Mouse (Mus musculus) monocyte, adult 5-6 weeks (primary cell): Measurements from ENCODE around the gene Sash1. TPM values are rescaled to one million over a fixed set of nuclear protein-coding genes. Genes with fewer than 3 reads are reported as not detected.

Experiments
- ATAC-seq: fragments of 153-309, 156-312 bp; replicated peaks from 2 replicates; pipeline ENCODE4 v1.8.0; 2017; ENCODE audit warnings: mild to moderate bottlenecking; ENCODE audit not compliant: low TSS enrichment, insufficient number of reproducible peaks, severe bottlenecking, poor library complexity, low FRiP score
- total RNA-seq: library from RNA; stranded (forward); fragments of 200-1000, 200-491, 200-594 nt; gene quantifications from 3 replicates; pipeline ENCODE4 v1.2.3, GENCODE M21; 2017

Sash1 gene
- total RNA-seq, 1 experiment from 2014 or later, result 4.5 TPM

- ATAC-seq, result no peak
These were observed 24.5 kb upstream of the Sash1 start for GRCm38 (mm10) chr10:8910237-8910990.

- no peak for ATAC-seq
These were observed 17.2 kb upstream of the Sash1 start for GRCm38 (mm10) chr10:8903086-8903485.

- ATAC-seq, result no peak
These were observed 16.5 kb upstream of the Sash1 start for GRCm38 (mm10) chr10:8902412-8902811.

GRCm38 (mm10) chr10:8898831-8899511, 13.1 kb upstream of the Sash1 start:
- no peak for ATAC-seq

GRCm38 (mm10) chr10:8898099-8898777, 12.4 kb upstream of the Sash1 start:
- ATAC-seq, result no peak

- no peak for ATAC-seq
These were observed 9.2 kb upstream of the Sash1 start for GRCm38 (mm10) chr10:8894965-8895515.

GRCm38 (mm10) chr10:8890511-8890910, 4.6 kb upstream of the Sash1 start:
- no peak for ATAC-seq

GRCm38 (mm10) chr10:8889341-8889740, 3.5 kb upstream of the Sash1 start:
- ATAC-seq, result no peak

- ATAC-seq, result no peak
These were observed 621 bp upstream of the Sash1 start for GRCm38 (mm10) chr10:8886528-8886854.

- ATAC-seq, result no peak
These were observed 669 bp downstream of the Sash1 start for GRCm38 (mm10) chr10:8885201-8885600.

GRCm38 (mm10) chr10:8884565-8884964, 1.3 kb downstream of the Sash1 start:
- no peak for ATAC-seq

GRCm38 (mm10) chr10:8883686-8884085, 2.2 kb downstream of the Sash1 start:
- no peak for ATAC-seq

GRCm38 (mm10) chr10:8881736-8882135, 4.1 kb downstream of the Sash1 start:
- no peak for ATAC-seq

- ATAC-seq, result no peak
These were observed 4.8 kb downstream of the Sash1 start for GRCm38 (mm10) chr10:8880950-8881675.

GRCm38 (mm10) chr10:8878824-8879223, 7.0 kb downstream of the Sash1 start:
- no peak for ATAC-seq

- ATAC-seq, result no peak
These were observed 7.5 kb downstream of the Sash1 start for GRCm38 (mm10) chr10:8878381-8878780.

GRCm38 (mm10) chr10:8873631-8874370, 12.1 kb downstream of the Sash1 start:
- no peak for ATAC-seq

- no peak for ATAC-seq
These were observed 13.1 kb downstream of the Sash1 start for GRCm38 (mm10) chr10:8872788-8873187.
